Mouse (Mus musculus) CD4-positive helper T cell, adult 2 months (primary cell): Measurements from ENCODE around the gene Alox5ap.

Experiments
- DNase-seq: peaks from one replicate; pipeline ENCODE4 v3.0.0-alpha.2; 2012; ENCODE audit warnings: low read depth, missing footprints, low spot score

The Alox5ap gene

DNA sequence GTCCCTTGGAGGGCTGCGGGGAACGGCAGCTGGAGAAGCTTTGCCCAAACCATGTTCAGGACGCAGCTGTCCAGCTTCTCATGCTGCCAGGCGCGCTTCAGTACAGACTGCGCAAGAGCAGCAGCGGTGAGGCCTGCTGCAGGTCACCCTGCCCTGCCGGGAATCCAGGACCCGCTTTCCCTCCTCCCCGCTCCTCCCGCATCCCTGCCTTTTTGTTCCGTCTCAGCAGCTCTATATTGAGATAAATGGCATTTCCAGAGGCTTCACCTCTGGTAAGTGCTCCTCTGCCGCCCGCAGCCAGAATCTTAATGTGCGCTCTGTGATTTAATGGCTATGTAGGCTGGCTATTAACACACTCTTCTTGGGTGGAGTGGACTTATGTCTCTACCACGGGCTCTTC is 5.5 kb upstream of the Alox5ap start:
- DNase-seq, result no peak

DNA sequence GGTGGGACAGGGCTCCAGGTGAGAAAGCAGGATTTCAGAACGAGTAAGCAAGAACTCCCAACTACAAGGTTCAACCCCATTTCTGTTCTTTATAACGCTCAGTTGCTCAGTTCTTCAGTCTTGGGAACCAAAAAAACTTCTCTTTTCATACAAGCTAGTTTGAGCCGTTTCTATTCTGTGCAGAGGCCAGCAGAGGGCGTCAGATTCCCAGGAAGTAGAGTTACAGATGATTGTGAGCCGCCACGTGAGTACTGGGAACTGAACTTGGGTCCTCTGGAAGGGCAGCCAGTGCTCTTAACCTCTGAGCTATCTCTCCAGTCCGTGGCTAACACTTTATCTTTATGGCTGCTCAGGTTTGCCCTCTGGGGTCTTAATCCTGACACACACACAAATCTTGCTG is 3.1 kb upstream of the Alox5ap start:
- no peak for DNase-seq

- DNase-seq, result peak; percentile 36
These were observed 2.7 kb upstream of the Alox5ap start for GRCm38 (mm10) chr5:149261866-149262265.

- DNase-seq, result no peak
These were observed 312 bp downstream of the Alox5ap start for GRCm38 (mm10) chr5:149264878-149265279.

- no peak for DNase-seq
These were observed 2.2 kb downstream of the Alox5ap start for GRCm38 (mm10) chr5:149266761-149267221.

GRCm38 (mm10) chr5:149267493-149267892 is 2.9 kb downstream of the Alox5ap start:
- DNase-seq, result no peak

GRCm38 (mm10) chr5:149271291-149271690 is 6.7 kb downstream of the Alox5ap start:
- no peak for DNase-seq

GRCm38 (mm10) chr5:149272535-149272934 is 8.0 kb downstream of the Alox5ap start:
- no peak for DNase-seq

GRCm38 (mm10) chr5:149274390-149275104 is 10.0 kb downstream of the Alox5ap start:
- peak; percentile 36 for DNase-seq

DNA sequence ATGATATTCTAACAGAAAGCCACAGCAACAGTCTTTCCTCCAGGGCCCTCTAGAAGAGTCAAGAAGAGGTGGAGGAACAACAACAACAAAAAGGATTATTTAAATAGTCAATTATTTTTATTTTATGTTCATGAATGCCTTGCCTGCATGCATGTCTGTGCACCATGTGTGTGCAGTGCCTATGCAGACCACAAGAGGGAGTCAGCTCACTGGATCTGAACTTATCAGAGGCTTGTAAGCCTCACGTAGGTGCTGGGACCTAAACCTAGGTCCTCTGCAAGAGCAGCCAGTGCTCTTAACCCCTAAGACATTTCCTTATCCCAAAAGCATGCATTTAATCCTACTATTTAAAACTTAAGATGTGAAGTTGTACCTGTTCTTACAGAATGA is 10.5 kb downstream of the Alox5ap start:
- peak; percentile 21 for DNase-seq

DNA sequence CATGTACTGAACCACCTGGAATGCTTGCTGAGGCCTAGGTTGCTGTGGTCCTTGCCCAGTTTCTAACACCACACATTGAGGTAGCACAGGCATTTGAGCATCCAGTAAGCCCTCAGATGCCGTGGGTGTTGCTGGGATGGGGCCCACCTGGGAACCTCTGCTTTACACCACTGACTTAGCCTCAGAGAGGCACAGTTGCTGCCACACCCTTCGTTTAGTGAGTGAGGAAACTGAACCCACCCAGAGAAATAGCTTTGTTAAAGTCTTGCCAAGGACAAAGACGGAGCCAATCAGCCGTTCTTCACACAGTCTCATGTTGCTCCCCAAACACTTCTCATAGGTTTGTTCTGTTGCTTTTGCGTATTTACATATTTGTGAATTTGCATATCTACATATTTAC is 13.0 kb downstream of the Alox5ap start:
- no peak for DNase-seq

DNA sequence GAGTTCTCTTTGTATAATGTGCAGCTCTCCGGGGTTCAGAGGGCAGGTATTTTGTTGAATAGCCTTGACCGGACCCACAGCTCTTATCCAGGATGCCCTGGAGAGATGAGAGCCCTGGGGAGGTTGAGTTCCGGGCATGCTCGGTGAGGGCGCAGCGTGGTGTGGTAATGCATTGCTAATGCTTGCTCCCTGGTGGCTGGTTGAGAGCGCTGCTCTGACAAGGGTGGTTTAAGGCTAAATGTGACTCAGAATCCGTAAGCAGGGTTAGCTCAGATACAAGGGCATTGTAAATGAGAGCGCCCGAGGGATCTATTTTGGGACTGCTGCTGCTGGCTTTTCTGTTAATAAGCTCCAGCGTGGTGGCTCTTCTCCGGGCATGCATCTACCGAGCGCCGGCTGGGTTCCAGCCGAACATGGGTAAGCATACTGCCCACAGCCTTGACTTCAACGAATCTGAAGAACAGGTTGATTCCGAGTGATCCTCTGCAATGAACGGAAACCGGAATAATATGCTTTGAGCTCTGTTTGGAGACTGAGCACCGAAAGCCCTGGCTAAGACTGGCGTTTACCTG is 14.8 kb downstream of the Alox5ap start:
- DNase-seq, result no peak

DNA sequence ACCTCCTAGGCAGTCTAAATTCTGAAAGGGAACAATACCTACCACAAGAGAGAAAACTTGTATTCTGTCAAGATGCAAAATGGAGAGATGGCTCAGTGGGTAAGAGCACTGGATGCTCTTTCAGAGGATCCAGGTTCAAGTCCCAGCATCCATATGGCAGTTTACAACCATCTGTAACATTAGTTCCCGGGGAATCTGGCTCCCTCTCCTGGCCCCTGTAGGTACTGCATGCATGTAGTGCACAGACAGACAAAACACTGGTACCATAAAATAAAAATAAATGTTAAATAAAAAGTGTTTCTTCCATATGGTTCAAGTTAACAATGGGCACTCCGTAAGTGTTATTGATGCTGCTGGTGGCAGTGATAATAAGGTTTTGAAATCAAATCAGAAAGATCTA is 18.4 kb downstream of the Alox5ap start:
- peak; percentile 38 for DNase-seq

DNA sequence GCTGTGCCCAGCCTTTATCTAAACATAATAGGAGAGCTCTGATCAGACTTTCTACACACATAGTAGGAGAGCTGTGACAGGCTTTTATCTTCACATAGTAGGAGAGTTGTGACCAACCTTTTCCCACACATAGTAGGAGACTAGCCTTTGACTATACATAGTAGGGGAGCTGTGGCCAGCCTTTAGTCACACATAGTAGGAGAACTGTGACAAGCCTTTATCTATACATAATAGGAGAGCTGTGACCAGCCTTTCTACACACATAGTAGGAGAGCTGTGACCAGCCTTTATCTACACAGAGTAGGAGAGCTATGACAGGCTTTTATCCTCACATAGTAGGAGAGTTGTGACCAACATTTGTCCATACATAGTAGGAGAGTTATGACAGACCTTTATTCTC is 19.3 kb downstream of the Alox5ap start:
- DNase-seq, result no peak

DNA sequence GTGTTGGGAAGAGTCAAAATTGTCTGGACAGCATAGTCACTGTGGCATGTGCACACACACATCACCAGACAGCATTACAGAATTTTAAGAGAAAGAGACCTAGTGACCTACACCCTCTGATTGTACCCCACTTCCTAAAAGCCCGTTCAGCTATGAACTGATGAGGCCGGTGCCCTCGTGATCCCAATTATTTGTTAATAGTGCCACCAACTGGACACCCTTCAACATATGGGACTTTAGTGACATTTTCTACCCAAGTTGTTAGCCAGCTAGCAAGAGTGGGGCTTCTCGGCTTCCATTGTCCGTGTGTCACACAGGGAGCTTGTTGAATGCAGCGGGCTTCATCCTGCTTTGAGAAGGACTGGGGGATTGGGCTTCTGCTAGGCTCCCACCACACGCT is 21.5 kb downstream of the Alox5ap start:
- DNase-seq, result no peak

- DNase-seq, result no peak
These were observed 22.8 kb downstream of the Alox5ap start for GRCm38 (mm10) chr5:149287148-149288038.

- DNase-seq, result no peak
These were observed 26.7 kb downstream of the Alox5ap start for GRCm38 (mm10) chr5:149291266-149291665.

DNA sequence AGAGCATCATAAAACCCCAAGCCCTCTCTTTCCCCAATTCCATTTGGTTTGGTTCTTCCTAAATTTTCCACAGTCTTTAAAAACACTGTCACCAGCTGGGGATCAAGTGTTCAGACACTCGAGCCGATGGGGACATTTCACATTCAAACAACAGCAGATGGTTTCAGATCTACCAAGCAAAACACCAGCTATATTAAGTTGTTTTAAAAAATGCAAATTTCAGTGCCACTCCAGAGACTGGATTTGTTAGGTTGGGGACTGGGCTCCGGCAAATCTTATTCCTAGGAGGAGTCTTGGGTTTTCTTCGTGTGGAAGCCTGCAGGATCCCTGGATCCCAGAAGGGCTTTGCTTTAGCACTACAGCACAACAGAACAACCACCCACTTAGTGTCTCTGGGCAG is 28.5 kb downstream of the Alox5ap start:
- no peak for DNase-seq

- no peak for DNase-seq
These were observed 32.2 kb downstream of the Alox5ap start for GRCm38 (mm10) chr5:149296808-149297207.

GRCm38 (mm10) chr5:149297464-149297863 is 32.9 kb downstream of the Alox5ap start:
- no peak for DNase-seq

DNA sequence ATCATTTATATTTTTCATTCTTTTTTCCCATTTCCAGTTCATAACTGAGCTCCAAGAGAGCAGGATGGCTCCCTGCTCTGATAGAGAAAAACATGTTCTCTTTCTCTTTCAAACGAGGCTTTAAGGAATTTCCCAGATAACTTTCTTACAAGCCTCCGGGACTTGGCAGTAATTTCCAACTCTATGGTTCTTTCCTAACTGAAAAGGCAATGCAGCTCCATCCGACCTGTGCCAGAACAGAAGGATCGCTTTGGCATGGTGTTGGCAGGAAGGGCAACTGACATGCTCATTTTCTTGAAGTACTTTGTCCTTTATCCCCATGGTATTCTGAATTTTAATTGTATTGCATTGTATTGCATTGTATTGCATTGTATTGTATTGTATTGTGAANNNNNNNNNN is 33.7 kb downstream of the Alox5ap start:
- no peak for DNase-seq

DNA sequence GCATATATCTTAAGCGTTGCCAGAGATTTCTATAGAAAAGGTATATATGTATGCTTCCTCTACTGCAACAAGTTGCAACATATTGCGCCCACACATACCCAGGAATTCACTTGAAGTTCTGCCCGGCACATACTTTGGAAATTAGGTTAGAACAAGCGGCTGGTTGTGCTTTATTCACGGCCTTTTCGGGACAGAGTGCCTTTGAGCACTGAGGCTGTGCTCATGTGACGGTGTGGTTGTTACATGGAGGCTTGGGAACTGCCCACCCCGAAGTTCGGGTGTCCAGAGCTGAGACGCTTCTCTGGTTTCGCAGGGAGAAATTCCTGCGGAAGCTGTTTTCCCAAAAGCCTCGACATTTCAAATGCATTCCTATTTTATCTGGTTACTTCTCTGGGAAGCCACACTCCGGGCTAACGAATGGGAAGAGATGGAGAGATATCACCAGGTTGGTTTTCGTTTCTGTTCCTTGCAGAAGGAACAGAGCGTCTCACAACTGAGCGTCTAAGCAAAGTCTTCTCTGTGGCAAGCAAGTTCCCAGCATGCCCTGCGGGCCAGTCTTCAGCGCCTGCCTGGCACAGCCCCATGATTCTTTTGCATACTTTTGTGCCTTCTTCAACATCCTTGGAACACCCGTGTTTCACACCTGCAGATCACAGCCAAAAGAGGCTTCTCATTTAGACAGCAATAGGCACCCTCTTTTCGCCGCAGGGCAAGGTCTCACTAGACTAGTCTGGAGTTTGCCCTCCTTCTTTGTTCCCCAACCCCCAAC is 48.5 kb downstream of the Alox5ap start:
- DNase-seq, result peak; percentile 35
